Mouse (Mus musculus): ENCODE results near the gene Kcnq4. TPM values are rescaled to one million over a fixed set of nuclear protein-coding genes. Genes with fewer than 3 reads are reported as not detected.

The Kcnq4 gene
- polyA plus RNA-seq, 1 experiment: not detected

DNA sequence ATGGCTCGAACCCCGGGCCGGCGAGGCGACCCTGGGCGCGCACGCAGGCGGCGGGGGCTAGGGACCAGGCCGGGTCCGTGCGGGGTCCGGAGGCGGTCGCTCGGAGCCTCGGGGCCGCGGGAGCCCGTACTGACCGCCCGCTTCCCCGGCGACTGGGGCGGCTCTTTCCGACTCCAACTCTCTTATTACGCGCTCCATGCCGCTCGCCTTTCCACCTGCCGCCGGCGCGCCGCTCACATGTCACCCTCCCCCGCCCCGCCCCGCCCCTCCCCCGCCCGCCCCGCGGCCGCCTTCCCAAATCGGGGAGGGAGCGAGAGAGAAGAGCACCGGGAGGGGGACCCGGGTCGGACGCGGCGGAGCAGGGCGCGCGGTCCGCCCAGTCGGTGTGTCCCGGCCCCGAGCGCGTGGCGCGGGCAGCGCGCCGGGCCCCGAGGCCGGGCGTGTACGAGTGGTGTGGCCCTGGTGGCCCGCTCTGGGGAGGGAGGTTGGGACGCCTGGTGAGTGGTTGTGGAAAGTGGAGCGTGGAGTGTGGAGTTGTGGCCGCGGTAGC, 1.1 kb downstream of the Kcnq4 start:
- Histone ChIP-seq H3K4me1 (ENCODE audit: control insufficient read depth, insufficient read depth, low read length) (no peaks in the 10 kb centered on the region), H3K4me3 (replicated peaks; ENCODE audit: control insufficient read depth, low read depth, low read length) (no peak overlapping the region), H3K27ac (ENCODE audit: control insufficient read depth, insufficient read depth, low read depth, low read length, poor library complexity) (no peak overlapping the region)
- TF ChIP-seq POLR2A (IDR thresholded peaks at IDR 0.05; ENCODE audit: borderline replicate concordance, control insufficient read depth, low read depth, low read length): no peak
- no peak for TF ChIP-seq CTCF (IDR thresholded peaks at IDR 0.05; ENCODE audit: control insufficient read depth, insufficient read depth, low read length)
- 1% methylated on average over 70 of the region's 75 CpGs for WGBS

DNA sequence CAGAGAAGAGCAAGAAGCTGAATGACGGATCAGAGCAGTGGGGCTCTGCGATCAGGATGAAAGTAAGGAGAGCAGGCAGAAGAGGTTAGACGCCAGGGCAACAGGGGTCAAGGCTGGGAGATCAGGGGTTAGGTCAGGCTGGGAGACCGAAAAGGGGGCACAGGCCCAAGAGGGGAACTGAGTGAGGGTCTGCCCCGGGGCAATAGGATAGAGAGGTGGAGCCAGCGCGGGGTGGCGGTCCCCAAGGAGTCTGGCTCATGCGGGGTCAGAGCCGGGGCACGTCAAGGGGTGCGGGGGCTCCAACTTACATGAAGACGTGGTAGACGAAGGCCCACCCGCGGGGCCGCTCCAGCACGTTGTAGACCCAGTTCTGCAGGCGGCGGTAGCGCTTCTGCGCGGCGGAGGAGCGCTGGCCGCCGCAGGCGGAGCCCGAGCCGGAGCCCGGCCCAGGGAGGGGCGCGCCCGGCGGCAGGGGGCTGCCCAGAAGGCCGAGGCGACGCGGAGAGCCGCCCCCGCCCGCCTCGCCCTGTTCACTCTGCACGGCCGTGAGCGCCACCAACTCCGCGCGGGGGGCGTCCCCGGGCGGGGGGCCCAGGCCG, 1.8 kb downstream of the Kcnq4 start:
- Histone ChIP-seq H3K27ac (ENCODE audit: control insufficient read depth, insufficient read depth, low read depth, low read length, poor library complexity) (no peak overlapping the region), H3K4me1 (ENCODE audit: control insufficient read depth, insufficient read depth, low read length) (no peaks in the 10 kb centered on the region), H3K4me3 (replicated peaks; ENCODE audit: control insufficient read depth, low read depth, low read length) (no peak overlapping the region)
- TF ChIP-seq CTCF (IDR thresholded peaks at IDR 0.05; ENCODE audit: control insufficient read depth, insufficient read depth, low read length) (no peak), POLR2A (IDR thresholded peaks at IDR 0.05; ENCODE audit: borderline replicate concordance, control insufficient read depth, low read depth, low read length) (no peak)
- WGBS: 9% methylated on average over 53 of the region's 53 CpGs

DNA sequence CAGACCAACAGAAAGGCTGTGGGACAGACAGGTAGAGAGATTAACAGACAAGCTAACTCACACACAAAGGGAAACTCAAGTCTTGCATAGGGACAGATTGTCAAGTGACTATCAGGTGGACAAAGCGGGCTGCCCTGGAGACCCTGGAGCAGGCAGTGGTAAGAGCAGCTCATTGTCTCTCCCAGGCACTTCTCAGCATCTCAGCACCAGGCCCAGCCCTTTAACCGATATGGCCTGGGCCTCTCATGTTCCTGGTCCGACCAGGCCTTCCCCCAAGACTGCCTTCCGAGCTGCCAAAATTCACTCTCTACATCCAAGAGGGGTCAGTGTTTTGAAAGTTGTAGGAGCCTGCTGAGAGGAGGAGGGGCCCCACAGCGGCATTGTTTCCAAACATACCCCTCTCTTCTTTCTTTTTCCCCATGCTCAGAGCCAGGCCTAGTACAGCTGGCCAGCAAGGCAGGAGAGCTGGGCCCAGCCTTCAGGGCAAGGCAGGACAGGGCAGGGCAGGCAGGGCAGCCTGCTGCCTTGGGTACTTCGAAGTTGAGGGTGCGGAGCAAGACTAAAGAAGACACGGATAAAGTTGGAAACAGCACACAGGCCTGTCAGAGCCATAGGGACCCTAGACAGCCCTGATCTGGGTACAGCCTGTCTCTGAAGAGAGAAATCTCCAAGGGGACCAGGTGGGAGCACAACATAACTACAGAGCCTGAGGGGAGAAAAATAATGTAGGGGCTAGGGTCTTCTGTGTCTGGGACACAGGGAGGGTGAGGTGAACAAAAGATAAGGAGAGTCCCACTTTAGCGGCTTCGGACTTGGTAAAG, 2.5 kb downstream of the Kcnq4 start:
- no peaks in the 10 kb centered on the region for H3K4me1 ChIP-seq (ENCODE audit: control insufficient read depth, insufficient read depth, low read length)
- no peak overlapping the region for H3K4me3 ChIP-seq (replicated peaks; ENCODE audit: control insufficient read depth, low read depth, low read length)
- TF ChIP-seq CTCF (IDR thresholded peaks at IDR 0.05; ENCODE audit: control insufficient read depth, insufficient read depth, low read length) (no peak), POLR2A (IDR thresholded peaks at IDR 0.05; ENCODE audit: borderline replicate concordance, control insufficient read depth, low read depth, low read length) (no peak)
- WGBS: 68% methylated on average over 10 of the region's 10 CpGs
- H3K27ac ChIP-seq (ENCODE audit: control insufficient read depth, insufficient read depth, low read depth, low read length, poor library complexity): no peak overlapping the region

DNA sequence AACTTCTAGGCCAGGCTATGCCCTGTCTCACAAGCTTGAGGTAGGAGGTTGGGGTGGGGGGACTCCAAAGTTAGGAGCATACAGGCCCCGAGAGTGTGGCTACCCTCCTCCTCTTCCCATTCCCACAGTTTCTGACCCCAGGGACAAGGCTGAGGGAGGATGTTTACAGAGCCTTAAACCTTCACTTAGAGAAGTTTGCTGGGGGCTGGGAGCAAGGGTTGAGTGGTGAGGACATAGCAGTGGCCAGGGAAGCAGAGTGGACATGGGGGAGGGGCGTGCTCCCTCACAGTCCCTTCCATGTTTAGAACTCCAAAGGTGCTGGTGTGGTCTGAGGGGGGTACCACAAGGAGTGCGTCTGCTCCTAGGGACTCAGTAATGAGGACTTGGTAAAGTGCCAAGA, 4.8 kb downstream of the Kcnq4 start:
- 73% methylated on average over 3 of the region's 3 CpGs for WGBS
- Histone ChIP-seq H3K27ac (ENCODE audit: control insufficient read depth, insufficient read depth, low read depth, low read length, poor library complexity) (no peak overlapping the region), H3K4me3 (replicated peaks; ENCODE audit: control insufficient read depth, low read depth, low read length) (no peak overlapping the region), H3K4me1 (ENCODE audit: control insufficient read depth, insufficient read depth, low read length) (no peaks in the 10 kb centered on the region)
- TF ChIP-seq CTCF (IDR thresholded peaks at IDR 0.05; ENCODE audit: control insufficient read depth, insufficient read depth, low read length) (no peak), POLR2A (IDR thresholded peaks at IDR 0.05; ENCODE audit: borderline replicate concordance, control insufficient read depth, low read depth, low read length) (no peak)

DNA sequence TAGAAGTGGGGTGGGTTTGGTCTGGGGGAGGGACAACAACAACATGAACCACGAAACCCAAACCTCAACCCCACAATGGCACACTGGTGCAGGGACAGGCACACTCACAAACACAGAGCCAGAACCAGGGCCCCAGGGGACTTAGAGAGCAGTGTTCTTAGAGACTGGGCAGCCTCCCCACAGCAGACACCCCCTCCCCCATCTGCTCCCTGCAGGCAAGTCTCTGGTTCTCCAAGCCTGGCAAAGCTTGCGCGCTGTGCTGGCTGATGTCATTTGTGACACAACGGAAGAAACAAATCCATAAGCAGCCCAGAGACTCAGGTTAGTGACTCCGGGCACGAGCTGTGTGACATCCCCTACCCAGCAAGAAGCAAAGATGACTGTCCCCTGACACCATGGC, 7.1 kb downstream of the Kcnq4 start:
- Histone ChIP-seq H3K27ac (ENCODE audit: control insufficient read depth, insufficient read depth, low read depth, low read length, poor library complexity) (no peak overlapping the region), H3K4me3 (replicated peaks; ENCODE audit: control insufficient read depth, low read depth, low read length) (no peak overlapping the region), H3K4me1 (ENCODE audit: control insufficient read depth, insufficient read depth, low read length) (no peaks in the 10 kb centered on the region)
- WGBS: 79% methylated on average over 6 of the region's 6 CpGs
- no peak for TF ChIP-seq CTCF (IDR thresholded peaks at IDR 0.05; ENCODE audit: control insufficient read depth, insufficient read depth, low read length)
- no peak for TF ChIP-seq POLR2A (IDR thresholded peaks at IDR 0.05; ENCODE audit: borderline replicate concordance, control insufficient read depth, low read depth, low read length)

DNA sequence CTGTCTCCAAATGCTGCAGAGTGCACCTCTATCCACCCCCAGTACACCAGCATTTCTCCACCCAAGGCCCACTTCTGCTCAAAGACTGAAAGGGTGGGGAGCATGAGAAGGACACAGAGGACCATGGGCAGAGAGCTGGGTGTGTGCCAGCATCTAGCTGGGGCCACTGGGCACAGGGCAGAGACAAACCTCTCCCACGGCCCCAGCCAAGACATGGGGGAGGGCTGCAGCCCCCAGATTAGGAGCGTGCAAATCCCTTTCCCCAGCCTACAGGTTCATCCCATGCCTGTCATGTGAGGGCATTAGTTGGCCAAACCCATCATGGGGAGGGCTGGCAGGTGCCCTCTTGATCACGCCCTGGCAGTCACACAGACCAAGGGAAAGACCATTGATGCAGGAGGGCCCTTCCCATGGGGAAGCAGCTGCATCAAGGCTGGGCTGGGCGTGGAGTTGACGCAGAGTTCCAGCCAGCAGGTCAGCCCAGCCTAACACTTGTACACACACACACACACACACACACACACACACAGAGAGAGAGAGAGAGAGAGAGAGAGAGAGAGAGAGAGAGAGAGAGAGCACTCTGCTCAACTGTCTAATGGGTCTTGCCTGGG, 14.3 kb downstream of the Kcnq4 start:
- no peak overlapping the region for H3K27ac ChIP-seq (ENCODE audit: control insufficient read depth, insufficient read depth, low read depth, low read length, poor library complexity)
- H3K4me3 ChIP-seq (replicated peaks; ENCODE audit: control insufficient read depth, low read depth, low read length): no peak overlapping the region
- 70% methylated on average over 5 of the region's 5 CpGs for WGBS
- no peaks in the 10 kb centered on the region; the same call in 1 of the 2 replicates for H3K4me1 ChIP-seq (ENCODE audit: control insufficient read depth, insufficient read depth, low read length)
- TF ChIP-seq CTCF (IDR thresholded peaks at IDR 0.05; ENCODE audit: control insufficient read depth, insufficient read depth, low read length) (no peak), POLR2A (IDR thresholded peaks at IDR 0.05; ENCODE audit: borderline replicate concordance, control insufficient read depth, low read depth, low read length) (no peak)

DNA sequence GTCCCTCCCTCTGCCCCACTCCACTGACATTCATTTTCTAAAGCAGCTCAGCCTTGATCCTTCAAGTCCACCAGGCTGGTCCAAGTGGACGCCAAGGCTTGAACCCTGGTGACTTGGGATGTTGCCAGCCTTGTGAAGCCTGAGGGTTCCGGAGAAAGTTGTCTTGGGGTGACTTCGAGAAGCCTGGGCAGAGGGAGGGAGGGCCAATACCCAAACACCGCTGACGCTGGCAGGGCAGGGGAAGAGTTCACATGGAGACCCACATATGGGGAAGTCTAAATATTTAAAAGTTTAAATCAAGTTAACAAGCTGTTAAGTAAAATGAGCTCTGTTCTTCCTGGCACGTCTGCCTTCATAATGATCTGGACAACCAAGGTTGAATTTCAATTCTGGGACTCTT, 15.7 kb downstream of the Kcnq4 start:
- Histone ChIP-seq H3K4me3 (replicated peaks; ENCODE audit: control insufficient read depth, low read depth, low read length) (no peak overlapping the region), H3K4me1 (ENCODE audit: control insufficient read depth, insufficient read depth, low read length) (no peaks in the 10 kb centered on the region; the same call in 1 of the 2 replicates), H3K27ac (ENCODE audit: control insufficient read depth, insufficient read depth, low read depth, low read length, poor library complexity) (no peak overlapping the region)
- TF ChIP-seq POLR2A (IDR thresholded peaks at IDR 0.05; ENCODE audit: borderline replicate concordance, control insufficient read depth, low read depth, low read length) (no peak), CTCF (IDR thresholded peaks at IDR 0.05; ENCODE audit: control insufficient read depth, insufficient read depth, low read length) (no peak)
- 65% methylated on average over 6 of the region's 6 CpGs for WGBS

DNA sequence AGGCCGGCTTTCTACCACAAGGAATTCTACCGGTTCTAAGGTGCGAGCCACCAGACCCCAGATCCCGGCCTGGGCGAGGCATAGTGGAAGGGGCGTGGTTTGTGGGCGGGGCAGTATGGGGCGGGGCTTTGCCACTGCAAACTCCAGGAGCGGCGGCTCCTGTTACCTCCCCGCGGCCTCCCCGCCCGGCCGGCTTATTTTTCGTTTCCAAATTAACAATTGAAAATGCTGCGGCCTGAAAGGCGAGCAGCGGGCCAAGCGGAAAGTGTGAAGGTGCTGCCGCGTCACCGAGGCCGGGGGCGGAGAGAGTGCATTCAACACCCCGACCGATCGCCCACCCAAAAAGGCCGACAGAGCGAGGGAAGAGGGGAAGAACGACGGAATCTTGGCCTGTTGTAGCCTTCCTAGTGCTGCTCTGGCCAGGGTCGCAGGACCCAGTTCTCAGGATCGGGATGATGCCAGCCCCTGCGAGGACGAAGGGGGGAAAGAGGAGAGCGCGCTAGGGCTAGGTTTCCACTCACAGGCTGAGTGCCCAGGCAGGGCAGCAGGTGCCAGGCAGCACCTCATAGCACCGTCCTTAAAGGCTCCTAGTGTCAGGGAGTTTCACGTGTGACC, 17.3 kb downstream of the Kcnq4 start:
- no peaks in the 10 kb centered on the region; the same call in 1 of the 2 replicates for H3K4me1 ChIP-seq (ENCODE audit: control insufficient read depth, insufficient read depth, low read length)
- no peak overlapping the region for H3K27ac ChIP-seq (ENCODE audit: control insufficient read depth, insufficient read depth, low read depth, low read length, poor library complexity)
- peak overlapping the region; percentile 61 for H3K4me3 ChIP-seq (replicated peaks; ENCODE audit: control insufficient read depth, low read depth, low read length)
- TF ChIP-seq CTCF (IDR thresholded peaks at IDR 0.05; ENCODE audit: control insufficient read depth, insufficient read depth, low read length) (no peak), POLR2A (IDR thresholded peaks at IDR 0.05; ENCODE audit: borderline replicate concordance, control insufficient read depth, low read depth, low read length) (no peak)
- 1% methylated on average over 40 of the region's 40 CpGs for WGBS
